Mouse (Mus musculus) midbrain, embryonic 15.5 days (tissue): Measurements from ENCODE around the gene Cmtm4. TPM values are rescaled to one million over a fixed set of nuclear protein-coding genes. Genes with fewer than 3 reads are reported as not detected.

Source experiments
- ATAC-seq: fragments of 200-750 bp; cut with Nextera tagmentation; replicated peaks from 2 replicates; pipeline ENCODE4 v1.8.0; 2017; ENCODE audit warnings: moderate TSS enrichment
- H3K27ac ChIP-seq: fragments of 300-500 bp; sonication (generic); 2 replicates; pipeline ENCODE4 v1.5.1; 2015; ENCODE audit warnings: mild to moderate bottlenecking, inconsistent platforms
- H3K27me3 ChIP-seq: fragments of 300-500 bp; sonication (generic); replicated peaks from 2 replicates; pipeline ENCODE4 v1.6.1; 2015; ENCODE audit warnings: inconsistent platforms
- H3K36me3 ChIP-seq: fragments of 300-500 bp; sonication (generic); replicated peaks from 2 replicates; pipeline ENCODE4 v1.6.1; 2015; ENCODE audit warnings: inconsistent platforms
- H3K4me1 ChIP-seq: fragments of 300-500 bp; sonication (generic); 2 replicates; pipeline ENCODE4 v1.6.1; 2015; ENCODE audit warnings: inconsistent platforms
- H3K4me2 ChIP-seq: fragments of 300-500 bp; sonication (generic); 2 replicates; pipeline ENCODE4 v1.6.1; 2015; ENCODE audit warnings: inconsistent platforms, mild to moderate bottlenecking, moderate library complexity
- H3K4me3 ChIP-seq: fragments of 300-500 bp; sonication (generic); 2 replicates; pipeline ENCODE4 v1.5.1; 2015; ENCODE audit warnings: mild to moderate bottlenecking, inconsistent platforms
- H3K9ac ChIP-seq: fragments of 300-500 bp; sonication (generic); 2 replicates; pipeline ENCODE4 v1.6.1; 2015; ENCODE audit warnings: mild to moderate bottlenecking, inconsistent platforms
- H3K9me3 ChIP-seq: fragments of 300-500 bp; sonication (generic); 2 replicates; pipeline ENCODE4 v1.6.1; 2016; ENCODE audit warnings: inconsistent platforms
- whole genome bisulfite sequencing: fragments of 180-500 bp; shearing (Covaris S2); methylation state at CpG from one replicate; pipeline ENCODE4 v1.1.7; 2015; ENCODE audit warnings: mixed read lengths; 5-methylcytosine and 5-hydroxymethylcytosine counted together
- polyA plus RNA-seq: library from polyadenylated mRNA; unstranded; fragments of >200 nt; fragmentation: Nextera tagmentation; extraction: Ambion mirVana; gene quantifications from 2 replicates; pipeline ENCODE4 v1.2.1, GENCODE M21; 2015

Cmtm4 gene
- polyA plus RNA-seq, 1 experiment from 2014 or later: 2.6 TPM

- ATAC-seq: no peak
- H3K4me2 ChIP-seq: no peak overlapping the region
- WGBS: 74% methylated on average over 3 of the region's 3 CpGs
- H3K27me3 ChIP-seq: no peaks in the 10 kb centered on the region
- no peaks in the 10 kb centered on the region for H3K36me3 ChIP-seq
- H3K9ac ChIP-seq: no peak overlapping the region
- no peaks in the 10 kb centered on the region for H3K9me3 ChIP-seq
- no peak overlapping the region for H3K4me3 ChIP-seq
- no peak overlapping the region for H3K27ac ChIP-seq
- peaks cover 23% of the 10 kb centered on the region for H3K4me1 ChIP-seq
Observed at GRCm38 (mm10) chr8:104383977-104384376, 11.6 kb downstream of the Cmtm4 start.

GRCm38 (mm10) chr8:104383296-104383695, 12.3 kb downstream of the Cmtm4 start:
- ATAC-seq: no peak
- no peak overlapping the region for H3K27ac ChIP-seq
- H3K9me3 ChIP-seq: no peaks in the 10 kb centered on the region
- H3K9ac ChIP-seq: no peak overlapping the region
- H3K27me3 ChIP-seq: no peaks in the 10 kb centered on the region
- H3K4me1 ChIP-seq: peaks cover 23% of the 10 kb centered on the region
- no peak overlapping the region for H3K4me2 ChIP-seq
- no peaks in the 10 kb centered on the region for H3K36me3 ChIP-seq
- no peak overlapping the region for H3K4me3 ChIP-seq
- 78% methylated on average over 2 of the region's 2 CpGs for WGBS

- H3K27ac ChIP-seq: no peak overlapping the region
- H3K9me3 ChIP-seq: no peaks in the 10 kb centered on the region
- no peaks in the 10 kb centered on the region for H3K36me3 ChIP-seq
- 84% methylated on average over 5 of the region's 5 CpGs for WGBS
- ATAC-seq: no peak
- H3K27me3 ChIP-seq: no peaks in the 10 kb centered on the region
- H3K4me1 ChIP-seq: peaks cover 15% of the 10 kb centered on the region; the same call in 1 of the 2 replicates
- H3K9ac ChIP-seq: no peak overlapping the region
- H3K4me3 ChIP-seq: no peak overlapping the region
- no peak overlapping the region for H3K4me2 ChIP-seq
Observed at GRCm38 (mm10) chr8:104380961-104381411, 14.6 kb downstream of the Cmtm4 start.

- H3K9ac ChIP-seq: no peak overlapping the region
- WGBS: 92% methylated on average over 7 of the region's 7 CpGs
- no peak overlapping the region for H3K27ac ChIP-seq
- H3K4me2 ChIP-seq: no peak overlapping the region
- peaks cover 20% of the 10 kb centered on the region for H3K4me1 ChIP-seq
- no peaks in the 10 kb centered on the region for H3K9me3 ChIP-seq
- H3K4me3 ChIP-seq: no peak overlapping the region
- H3K36me3 ChIP-seq: no peaks in the 10 kb centered on the region
- no peaks in the 10 kb centered on the region for H3K27me3 ChIP-seq
- ATAC-seq: no peak
Observed at GRCm38 (mm10) chr8:104380269-104380668, 15.3 kb downstream of the Cmtm4 start.

- Histone ChIP-seq H3K27me3 (no peaks in the 10 kb centered on the region), H3K9me3 (no peaks in the 10 kb centered on the region), H3K4me1 (peaks cover 27% of the 10 kb centered on the region), H3K4me3 (no peak overlapping the region), H3K4me2 (no peak overlapping the region), H3K36me3 (no peaks in the 10 kb centered on the region), H3K27ac (no peak overlapping the region), H3K9ac (no peak overlapping the region)
- no peak for ATAC-seq
- WGBS: 61% methylated on average over 10 of the region's 10 CpGs
Observed at GRCm38 (mm10) chr8:104379301-104379836, 16.2 kb downstream of the Cmtm4 start.

GRCm38 (mm10) chr8:104376669-104377068, 18.9 kb downstream of the Cmtm4 start:
- Histone ChIP-seq H3K27me3 (no peaks in the 10 kb centered on the region), H3K4me3 (no peak overlapping the region), H3K9me3 (no peaks in the 10 kb centered on the region), H3K4me2 (no peak overlapping the region), H3K27ac (no peak overlapping the region), H3K4me1 (peaks cover 22% of the 10 kb centered on the region), H3K36me3 (no peaks in the 10 kb centered on the region), H3K9ac (no peak overlapping the region)
- WGBS: 35% methylated on average over 11 of the region's 11 CpGs
- ATAC-seq: no peak

- Histone ChIP-seq H3K4me3 (no peak overlapping the region), H3K4me2 (no peak overlapping the region), H3K27ac (peak overlapping the region; percentile 23; the same call in 1 of the 2 replicates), H3K36me3 (no peaks in the 10 kb centered on the region), H3K9me3 (no peaks in the 10 kb centered on the region), H3K27me3 (no peaks in the 10 kb centered on the region), H3K9ac (no peak overlapping the region), H3K4me1 (peaks cover 22% of the 10 kb centered on the region)
- no peak for ATAC-seq
- 56% methylated on average over 5 of the region's 5 CpGs for WGBS
Observed at GRCm38 (mm10) chr8:104375959-104376358, 19.6 kb downstream of the Cmtm4 start.

- Histone ChIP-seq H3K9ac (no peak overlapping the region), H3K36me3 (no peaks in the 10 kb centered on the region), H3K4me2 (no peak overlapping the region), H3K9me3 (no peaks in the 10 kb centered on the region), H3K27ac (peak overlapping the region; percentile 45), H3K4me1 (peaks cover 22% of the 10 kb centered on the region), H3K27me3 (no peaks in the 10 kb centered on the region), H3K4me3 (no peak overlapping the region)
- WGBS: 47% methylated on average over 14 of the region's 14 CpGs
- ATAC-seq: no peak; the same call in 1 of the 2 replicates
Observed at GRCm38 (mm10) chr8:104374864-104375846, 20.5 kb downstream of the Cmtm4 start.

GRCm38 (mm10) chr8:104374269-104374668, 21.3 kb downstream of the Cmtm4 start:
- no peak overlapping the region for H3K9ac ChIP-seq
- H3K4me2 ChIP-seq: no peak overlapping the region
- WGBS: 53% methylated on average over 11 of the region's 11 CpGs
- peaks cover 29% of the 10 kb centered on the region for H3K4me1 ChIP-seq
- H3K27me3 ChIP-seq: no peaks in the 10 kb centered on the region
- no peak overlapping the region for H3K4me3 ChIP-seq
- H3K36me3 ChIP-seq: no peaks in the 10 kb centered on the region
- no peak for ATAC-seq
- peak overlapping the region; percentile 31; the same call in 1 of the 2 replicates for H3K27ac ChIP-seq
- no peaks in the 10 kb centered on the region for H3K9me3 ChIP-seq

- Histone ChIP-seq H3K9ac (no peak overlapping the region), H3K9me3 (no peaks in the 10 kb centered on the region), H3K4me2 (no peak overlapping the region), H3K4me1 (peaks cover 29% of the 10 kb centered on the region), H3K27ac (peak overlapping the region; percentile 31; the same call in 1 of the 2 replicates), H3K4me3 (no peak overlapping the region), H3K27me3 (no peaks in the 10 kb centered on the region), H3K36me3 (no peaks in the 10 kb centered on the region)
- no peak for ATAC-seq
- WGBS: 80% methylated on average over 11 of the region's 11 CpGs
Observed at GRCm38 (mm10) chr8:104373779-104374178, 21.8 kb downstream of the Cmtm4 start.

- Histone ChIP-seq H3K27ac (no peak overlapping the region), H3K4me2 (no peak overlapping the region), H3K4me1 (peaks cover 36% of the 10 kb centered on the region), H3K9me3 (no peaks in the 10 kb centered on the region), H3K27me3 (no peaks in the 10 kb centered on the region), H3K36me3 (no peaks in the 10 kb centered on the region), H3K4me3 (no peak overlapping the region), H3K9ac (no peak overlapping the region)
- WGBS: 90% methylated on average over 6 of the region's 6 CpGs
- no peak for ATAC-seq
Observed at GRCm38 (mm10) chr8:104371121-104371520, 24.5 kb downstream of the Cmtm4 start.

GRCm38 (mm10) chr8:104370071-104370470, 25.5 kb downstream of the Cmtm4 start:
- Histone ChIP-seq H3K4me2 (no peak overlapping the region), H3K4me3 (no peak overlapping the region), H3K9ac (no peak overlapping the region), H3K27me3 (no peaks in the 10 kb centered on the region), H3K4me1 (peaks cover 25% of the 10 kb centered on the region), H3K9me3 (no peaks in the 10 kb centered on the region), H3K27ac (no peak overlapping the region), H3K36me3 (no peaks in the 10 kb centered on the region)
- no peak for ATAC-seq
- WGBS: 69% methylated on average over 6 of the region's 6 CpGs
